Mouse (Mus musculus) heart, postnatal 0 days (tissue): ENCODE data around the gene Cd36.

ENCODE experiments used
- CTCF ChIP-seq: IDR thresholded peaks from 2 replicates; pipeline ENCODE4 v1.5.1; 2016; ENCODE audit warnings: antibody characterized with exemption, control low read depth, low read depth
- EP300 ChIP-seq: IDR thresholded peaks from 2 replicates; pipeline ENCODE4 v1.6.1; 2016; ENCODE audit warnings: antibody characterized with exemption, low read depth

DNA sequence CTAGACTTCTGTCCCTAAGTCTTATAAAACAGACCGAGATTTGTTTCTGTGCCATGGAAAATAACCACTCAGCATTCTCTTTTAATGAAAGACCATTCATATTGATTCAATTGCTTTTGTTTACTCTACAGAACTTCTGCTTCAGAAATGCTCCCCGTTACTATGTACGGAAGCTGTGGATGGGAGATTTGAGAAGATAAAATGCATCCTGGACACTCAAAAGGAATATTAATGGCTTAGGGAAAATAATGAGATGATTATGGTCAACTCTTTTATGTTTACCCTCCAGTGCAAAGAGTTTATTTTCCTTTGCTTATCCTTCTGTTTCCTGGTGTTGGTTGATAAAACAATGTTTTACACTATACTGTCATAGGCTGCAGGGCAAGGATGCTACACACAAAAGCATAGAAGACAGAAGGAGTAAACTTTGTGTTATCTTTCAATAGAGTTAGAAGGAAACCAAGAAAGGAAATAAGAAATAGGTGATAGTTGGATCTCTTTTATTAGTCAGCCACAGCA lies 5.2 kb downstream of the Cd36 start:
- no peak for TF ChIP-seq CTCF
- TF ChIP-seq EP300 = no peak
